Mouse (Mus musculus): ENCODE results near the gene Gm49711.

The Gm49711 gene

DNA sequence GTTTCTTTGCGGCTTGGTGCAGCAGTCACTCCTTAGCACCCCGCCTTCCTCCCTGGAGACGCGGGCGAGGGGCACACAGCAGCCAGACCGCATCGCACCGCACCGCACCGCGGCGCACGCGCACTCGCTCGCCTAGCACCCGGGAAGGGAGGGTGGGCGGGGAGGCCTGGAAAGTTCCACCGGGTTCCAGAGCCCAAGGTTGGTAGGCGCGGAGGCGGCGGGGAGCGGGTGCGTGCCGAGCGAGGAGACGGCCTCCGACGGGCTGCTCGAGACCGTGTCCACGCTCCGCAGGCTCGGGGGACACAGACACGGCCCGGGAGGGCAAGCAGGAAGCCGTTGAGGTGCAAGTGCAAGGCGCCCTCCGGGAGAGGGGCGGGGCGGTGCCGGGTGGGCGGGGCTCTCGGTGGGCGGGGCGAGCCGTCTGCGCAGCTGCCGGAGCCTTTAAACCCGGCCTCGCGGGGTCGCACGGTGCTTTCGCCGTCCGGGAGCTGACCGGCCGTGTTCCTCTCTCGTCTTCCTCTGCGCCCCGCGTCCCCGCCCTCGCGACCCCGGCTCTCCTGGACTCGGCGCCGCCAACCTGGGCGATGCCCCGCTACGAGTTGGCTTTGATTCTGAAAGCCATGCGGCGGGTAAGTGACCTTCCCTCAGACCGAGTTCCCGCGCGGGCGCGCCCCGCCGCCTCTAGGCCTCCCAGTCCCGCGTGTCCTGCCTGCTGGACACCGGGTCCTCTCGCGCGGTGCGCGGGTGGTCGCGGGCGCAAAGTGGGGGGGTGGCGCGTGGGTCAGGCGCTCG is at the start of gene Gm49711, which contains the start of the genes Mrps6 and Slc5a3:
Gene Gm49711, plus strand, starts transcription at position 465 of the 792 bp plus-strand sequence.
Gene Mrps6, plus strand, starts transcription at position 419 of the 792 bp plus-strand sequence.
Gene Slc5a3, plus strand, starts transcription at position 471 of the 792 bp plus-strand sequence.
- peak; percentile 92 for DNase-seq

DNA sequence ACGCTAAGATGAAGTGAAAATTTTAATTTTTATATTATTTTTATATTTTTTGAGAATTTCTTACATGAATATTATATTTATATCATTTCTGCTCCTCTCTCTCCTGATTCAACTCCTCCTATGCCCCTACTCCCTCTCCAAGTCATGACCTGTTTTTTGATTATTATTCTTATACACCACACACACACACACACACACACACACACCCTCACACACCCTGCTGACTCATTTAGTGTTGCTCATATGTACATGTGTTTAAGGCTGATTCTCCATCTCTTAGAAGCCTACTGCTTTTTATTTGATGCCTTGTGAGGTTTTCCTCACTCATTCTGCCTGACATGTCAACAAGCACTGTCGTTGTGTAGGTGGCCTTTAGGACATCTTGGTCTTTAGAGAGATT is 48.5 kb upstream of the Gm49711 start:
- no peak for DNase-seq

DNA sequence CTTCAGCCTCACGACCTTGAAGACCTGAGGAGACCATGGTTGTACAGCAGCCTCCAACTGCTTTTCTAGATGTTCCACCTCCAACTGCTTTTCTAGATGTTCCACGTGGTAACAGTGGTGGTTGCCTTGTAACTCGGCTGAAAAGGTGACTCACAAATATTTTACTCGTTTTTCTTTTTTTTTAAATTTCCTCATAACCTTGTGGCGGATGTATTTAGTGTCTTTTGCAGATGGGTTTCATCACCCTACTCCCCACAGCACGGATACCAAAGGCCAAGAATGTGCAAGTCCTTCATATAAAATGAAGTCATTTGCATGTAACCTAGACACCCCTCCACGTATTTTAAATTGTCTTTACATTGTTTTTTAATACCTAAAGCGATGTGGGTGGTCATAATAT is 41.3 kb upstream of the Gm49711 start:
- no peak for DNase-seq

DNA sequence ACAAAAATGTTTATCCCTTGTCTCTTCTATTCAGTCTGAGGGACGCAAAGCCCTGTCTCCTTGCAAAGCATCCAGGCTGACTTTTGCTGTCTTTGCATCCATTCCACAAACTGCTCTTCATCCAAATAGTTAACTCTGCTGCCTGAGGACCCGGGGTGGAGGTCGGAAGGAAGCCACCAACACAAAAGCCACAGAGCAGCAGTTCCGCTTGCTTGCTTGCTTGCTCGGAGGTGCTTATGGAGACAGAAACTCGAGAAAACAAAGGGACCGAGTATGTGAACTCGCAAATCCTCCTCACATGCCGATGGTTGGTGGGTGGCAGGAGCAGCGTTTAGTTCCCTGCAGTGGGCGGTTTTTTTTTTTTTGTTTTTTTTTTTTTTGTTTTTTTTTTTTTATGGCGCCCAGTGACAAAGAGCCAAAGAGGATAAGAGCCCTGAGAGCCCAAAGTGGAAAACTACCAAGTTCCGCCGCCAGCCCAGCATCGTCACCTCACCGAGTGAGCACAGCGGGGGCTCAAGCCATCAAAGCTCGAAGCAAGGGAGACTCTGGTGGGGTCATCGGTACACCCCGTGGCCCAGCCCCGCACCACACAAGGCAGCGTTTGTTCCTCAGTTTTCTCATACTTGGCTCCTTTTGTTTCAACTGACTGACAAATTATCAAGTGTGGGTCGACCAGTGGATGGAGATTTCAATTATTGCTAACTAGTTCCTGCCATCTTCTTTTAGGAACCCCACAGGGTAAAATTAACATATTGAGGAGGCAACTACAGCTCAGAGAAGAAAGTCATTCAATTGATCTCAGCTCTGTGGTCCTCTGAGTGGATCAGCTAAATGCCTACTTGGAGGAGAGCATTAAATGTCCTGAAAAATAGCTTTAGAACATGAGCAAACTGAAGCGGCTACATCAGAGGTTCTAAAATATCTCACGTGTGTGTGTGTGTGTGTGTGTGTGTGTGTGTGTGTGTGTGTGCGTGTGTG is 38.7 kb upstream of the Gm49711 start:
- peak; percentile 76 for DNase-seq

DNA sequence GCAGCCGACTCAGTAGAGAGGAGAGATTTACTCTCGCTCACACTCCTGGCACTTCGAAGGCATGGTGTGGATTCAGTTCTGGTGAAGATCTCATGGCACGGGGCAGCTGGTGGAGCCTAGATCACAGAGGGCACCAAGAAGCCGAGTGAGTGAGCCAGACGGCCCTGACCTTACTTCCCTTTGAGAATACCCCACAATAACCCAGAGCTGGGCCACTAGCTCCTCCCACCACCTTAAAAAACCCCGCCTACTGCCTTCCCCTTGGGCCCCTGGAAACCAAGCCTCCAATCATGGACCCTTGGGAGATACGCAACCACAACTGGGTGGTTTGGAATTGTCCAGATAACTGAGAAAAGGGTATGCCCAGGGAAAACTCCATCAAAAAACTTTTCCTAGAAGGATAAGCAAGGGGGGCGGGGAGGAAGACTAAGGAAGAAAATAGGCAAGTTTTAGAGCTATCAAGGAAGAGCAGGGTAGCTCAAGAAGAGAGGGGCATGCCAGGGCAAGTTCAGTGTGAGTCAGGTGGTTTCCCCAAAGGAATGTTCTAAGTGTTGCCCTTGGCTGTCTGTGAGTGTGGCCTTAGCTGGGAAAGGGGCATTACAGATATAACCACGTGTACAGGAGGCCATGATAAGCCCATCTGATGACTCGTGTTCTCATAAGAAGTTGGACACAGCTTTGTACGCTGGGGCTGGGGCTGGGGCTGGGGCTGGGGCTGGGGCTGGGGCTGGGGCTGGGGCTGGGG is 36.3 kb upstream of the Gm49711 start:
- no peak for DNase-seq

DNA sequence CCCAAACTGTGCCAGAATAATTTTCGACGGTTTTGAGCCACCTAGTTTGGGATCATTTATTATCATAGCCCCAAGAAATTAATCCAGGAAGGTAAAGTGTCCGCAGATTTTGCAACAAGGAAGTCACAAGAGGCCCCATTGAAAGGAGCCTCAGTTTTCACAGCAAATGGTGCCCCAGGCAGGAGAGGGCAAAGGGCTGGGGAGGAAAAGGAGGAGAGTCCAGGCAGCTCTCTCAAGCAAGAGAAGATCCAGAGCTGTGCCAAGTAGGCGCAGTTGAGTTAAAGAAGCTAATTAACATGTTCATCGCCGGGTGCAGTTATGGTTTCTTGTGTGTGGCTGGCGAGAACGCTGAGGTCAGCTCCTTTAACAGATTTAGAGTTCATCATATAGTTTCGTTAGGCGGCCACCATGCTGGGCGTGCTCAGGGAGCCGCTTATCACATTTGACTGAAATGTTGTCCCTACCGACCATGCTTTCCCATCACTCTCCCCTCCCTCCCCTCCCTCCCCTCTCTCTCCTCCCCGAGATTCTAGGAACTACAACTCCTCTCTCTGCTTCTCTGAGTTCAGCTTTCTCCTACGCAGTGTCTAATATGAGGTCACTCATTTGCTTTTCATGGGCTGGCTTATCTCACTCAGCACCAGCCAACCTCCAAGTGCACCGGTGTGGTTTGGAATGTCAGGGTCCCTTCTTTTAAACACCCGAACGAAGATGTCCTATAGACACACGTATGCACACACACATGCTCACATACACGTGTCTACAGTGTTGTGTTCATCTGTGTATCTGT is 35.4 kb upstream of the Gm49711 start:
- DNase-seq: no peak

DNA sequence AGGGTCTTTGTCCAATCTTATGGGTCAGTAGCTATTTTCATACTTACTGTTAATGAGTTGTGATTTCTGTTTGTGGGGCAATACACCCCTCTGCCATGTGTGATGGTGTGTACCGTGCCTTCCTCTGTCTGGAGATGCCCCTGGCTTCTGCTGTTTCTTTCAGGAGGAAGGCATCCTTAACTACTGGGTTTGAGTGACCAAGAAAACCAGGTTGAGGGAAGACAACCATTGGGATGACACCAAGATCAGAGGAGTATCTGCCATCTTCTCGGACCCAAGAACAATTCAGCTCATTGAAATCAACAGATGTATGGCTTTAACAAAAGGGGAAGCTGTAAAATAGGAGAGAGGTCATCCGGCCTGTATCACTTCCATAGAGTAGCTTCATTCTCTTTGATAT is 24.8 kb upstream of the Gm49711 start:
- no peak for DNase-seq

DNA sequence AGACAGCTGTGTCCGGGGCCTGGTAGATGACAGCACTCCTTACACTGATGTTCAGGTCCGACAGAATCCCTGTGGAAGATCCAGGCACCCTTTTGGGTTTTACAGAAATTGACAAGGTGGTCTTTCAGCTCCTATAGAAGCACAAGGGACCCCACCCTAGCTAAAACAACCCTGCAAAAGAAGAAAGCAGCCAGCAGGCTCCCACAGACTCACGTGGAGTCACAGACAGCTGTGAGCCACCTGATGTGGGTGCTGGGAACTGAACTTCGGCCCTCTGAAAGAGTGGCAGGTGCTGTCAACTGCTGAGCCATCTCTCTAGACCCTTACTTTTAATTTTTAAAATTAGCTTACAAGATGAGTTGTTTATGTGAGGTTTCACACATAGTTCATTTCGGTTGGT is 23.4 kb upstream of the Gm49711 start:
- no peak for DNase-seq

DNA sequence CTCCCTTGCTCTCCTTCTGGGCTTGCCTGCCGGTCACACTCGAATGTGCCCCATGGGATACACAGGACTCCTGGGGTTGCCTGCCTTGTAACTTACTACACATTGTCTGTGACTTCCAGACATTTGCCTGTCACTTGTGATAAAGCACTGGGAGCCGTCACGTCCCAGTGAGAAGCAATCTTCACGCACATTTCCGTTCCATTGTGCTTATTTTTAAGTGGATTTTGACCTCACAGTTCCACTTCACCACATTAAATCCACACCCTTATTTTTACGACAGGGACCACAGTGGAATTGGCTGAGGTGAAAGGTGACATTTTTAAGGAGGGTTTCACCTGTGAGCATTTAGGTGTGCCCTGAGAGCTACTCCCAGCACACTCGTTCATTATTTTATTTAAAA is 21.4 kb upstream of the Gm49711 start:
- DNase-seq: no peak

DNA sequence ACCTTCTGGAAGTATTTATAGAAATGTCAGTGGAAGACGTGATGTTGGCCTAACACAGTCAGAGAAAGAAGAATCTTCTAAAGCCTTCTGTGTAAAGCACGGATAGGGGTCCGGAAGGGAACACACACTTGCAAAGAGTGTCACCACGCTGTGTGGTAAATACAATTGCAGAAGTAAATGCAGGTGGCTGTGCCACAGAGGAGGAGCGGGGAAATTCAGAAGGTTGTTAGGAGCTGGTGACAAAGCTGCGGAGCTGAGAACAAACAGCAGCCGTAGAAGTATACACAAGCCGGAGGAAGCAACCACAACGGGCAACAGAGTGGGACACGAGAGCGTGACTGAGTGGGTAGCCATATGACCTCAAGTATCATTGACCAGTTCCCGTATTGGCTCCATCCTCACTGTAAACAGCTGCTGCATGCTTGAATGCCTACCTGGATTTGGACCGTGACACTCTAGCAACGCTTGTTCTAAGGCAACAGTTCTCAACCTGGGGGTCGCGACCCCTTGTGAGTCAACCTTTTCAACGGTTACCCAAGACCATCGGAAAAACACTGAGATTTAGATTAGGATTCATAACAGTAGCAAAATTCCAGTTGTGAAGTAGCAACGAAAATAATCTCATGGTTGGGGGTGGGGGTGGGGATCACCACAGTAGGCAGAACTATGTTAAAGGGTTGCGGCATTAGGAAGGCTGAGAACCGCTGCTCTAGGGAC is 20.1 kb upstream of the Gm49711 start:
- DNase-seq: peak; percentile 54

DNA sequence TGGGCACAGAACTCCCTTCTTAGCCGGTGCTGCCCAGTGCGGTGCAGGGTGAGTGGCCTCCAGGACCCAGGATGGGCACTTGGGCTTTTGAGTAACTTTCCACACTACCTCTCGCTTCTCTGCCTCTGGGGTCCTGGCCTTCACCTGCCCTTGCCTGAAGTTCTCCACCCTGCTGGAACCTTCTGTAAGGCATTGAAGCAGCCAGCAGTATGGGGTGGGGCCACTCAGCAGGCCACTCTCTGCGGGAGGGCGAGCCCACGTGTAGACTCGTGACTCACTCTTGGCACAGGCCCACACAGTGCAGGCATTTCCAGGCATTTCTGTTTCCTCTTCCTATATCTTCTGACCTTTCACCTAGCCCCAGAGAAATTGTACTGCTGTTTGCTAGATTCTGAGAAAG is 18.7 kb upstream of the Gm49711 start:
- DNase-seq: no peak

DNA sequence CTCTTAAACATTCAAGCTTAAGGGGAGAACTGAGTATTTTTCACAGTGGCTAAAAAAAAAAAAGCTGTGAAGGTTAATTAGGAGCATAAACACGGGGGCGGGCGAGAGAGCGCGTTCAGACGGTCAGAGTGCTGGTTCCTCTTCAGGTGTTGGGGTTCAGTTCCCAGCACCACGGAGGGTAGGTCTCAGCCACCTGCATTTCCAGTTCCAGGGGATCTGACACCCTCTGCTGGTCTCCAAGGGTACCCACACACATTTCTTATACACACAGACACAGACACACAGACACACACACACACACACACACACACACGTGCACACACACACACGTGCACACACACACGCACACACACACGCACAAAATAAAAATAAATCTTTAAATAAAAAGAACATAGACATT is 18.1 kb upstream of the Gm49711 start:
- DNase-seq: no peak

DNA sequence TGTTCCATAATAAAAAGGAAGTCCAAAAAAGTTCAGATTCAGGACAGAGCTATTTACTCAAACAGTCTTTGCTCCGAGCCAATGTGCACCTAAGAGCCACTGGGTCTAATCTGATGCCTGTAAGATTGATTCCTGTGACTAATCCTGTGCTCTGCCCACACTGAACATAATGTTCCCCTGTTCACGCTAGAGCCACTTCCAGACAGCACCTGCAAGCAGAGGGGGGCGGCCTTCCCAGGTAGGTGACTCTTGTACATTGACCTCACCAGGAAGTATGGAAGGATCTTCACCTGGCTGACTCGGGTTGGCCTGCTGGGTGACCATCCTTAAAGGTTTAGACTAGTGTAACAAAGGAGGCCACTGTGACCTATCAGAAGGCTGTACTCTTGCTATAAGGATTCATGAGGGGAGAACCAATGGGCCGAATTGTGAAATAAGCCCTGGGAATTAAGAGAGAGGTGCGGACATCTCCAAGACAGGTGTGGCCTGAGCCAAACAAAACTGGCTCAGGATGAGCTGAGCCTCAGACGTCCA is 6.3 kb upstream of the Gm49711 start:
- no peak for DNase-seq

DNA sequence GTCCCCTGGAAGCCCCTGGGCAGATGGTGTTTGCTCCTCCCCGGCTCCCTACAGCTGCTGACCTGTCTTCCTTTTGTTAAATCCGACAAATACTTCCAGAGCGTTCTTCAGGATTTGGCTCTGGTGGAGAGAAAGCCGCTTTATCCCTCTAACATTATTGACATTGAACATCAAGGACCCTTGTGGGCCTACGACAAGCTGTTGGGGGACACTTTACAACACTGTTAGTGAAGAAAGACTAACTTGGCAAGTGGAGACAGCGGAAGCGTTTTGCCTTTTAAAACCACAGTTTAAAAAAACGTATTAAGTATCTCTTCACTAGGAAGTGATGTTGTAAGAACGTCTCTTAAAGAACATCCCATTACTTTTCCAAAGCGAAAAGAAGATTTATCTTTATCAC is 5.5 kb upstream of the Gm49711 start:
- no peak for DNase-seq

DNA sequence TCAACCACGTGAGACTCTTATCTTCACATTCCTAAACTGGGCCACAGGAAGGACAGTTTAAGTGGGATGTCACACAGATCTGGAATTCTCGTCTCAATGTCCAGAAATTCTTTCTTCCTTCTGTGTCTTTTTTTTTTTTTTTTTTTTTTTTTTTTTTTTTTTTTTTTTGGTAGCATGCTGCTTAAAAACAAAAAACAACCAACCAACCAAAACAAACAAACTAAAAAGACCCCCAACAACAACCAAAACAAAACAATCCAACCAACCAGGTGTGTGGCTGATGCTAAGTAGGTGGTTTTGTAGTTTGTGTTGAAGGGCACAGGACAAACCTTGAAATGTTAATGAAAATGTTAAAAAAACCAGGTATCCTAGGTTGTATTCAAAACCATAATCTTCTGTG is 1.4 kb upstream of the Gm49711 start:
- no peak for DNase-seq

DNA sequence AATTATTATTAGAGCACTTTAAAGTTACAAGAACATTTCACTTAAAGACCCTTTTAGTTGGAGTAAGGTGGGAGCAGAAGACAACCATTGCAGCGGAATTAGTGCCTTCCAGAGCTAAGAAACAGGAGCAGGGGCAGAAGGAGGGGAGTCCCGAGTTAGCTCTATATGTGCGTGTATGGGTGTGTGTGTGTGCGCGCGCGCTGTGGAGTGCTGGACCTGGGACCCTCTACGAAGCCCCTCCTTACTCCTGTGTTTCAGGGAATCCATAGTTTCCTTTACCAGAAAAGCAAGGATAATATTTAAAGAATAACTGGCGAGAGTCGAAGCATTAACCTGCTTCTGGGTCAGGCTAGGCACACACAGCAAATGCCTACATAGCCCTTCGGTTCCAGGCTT is 662 bp upstream of the Gm49711 start:
- DNase-seq: no peak

DNA sequence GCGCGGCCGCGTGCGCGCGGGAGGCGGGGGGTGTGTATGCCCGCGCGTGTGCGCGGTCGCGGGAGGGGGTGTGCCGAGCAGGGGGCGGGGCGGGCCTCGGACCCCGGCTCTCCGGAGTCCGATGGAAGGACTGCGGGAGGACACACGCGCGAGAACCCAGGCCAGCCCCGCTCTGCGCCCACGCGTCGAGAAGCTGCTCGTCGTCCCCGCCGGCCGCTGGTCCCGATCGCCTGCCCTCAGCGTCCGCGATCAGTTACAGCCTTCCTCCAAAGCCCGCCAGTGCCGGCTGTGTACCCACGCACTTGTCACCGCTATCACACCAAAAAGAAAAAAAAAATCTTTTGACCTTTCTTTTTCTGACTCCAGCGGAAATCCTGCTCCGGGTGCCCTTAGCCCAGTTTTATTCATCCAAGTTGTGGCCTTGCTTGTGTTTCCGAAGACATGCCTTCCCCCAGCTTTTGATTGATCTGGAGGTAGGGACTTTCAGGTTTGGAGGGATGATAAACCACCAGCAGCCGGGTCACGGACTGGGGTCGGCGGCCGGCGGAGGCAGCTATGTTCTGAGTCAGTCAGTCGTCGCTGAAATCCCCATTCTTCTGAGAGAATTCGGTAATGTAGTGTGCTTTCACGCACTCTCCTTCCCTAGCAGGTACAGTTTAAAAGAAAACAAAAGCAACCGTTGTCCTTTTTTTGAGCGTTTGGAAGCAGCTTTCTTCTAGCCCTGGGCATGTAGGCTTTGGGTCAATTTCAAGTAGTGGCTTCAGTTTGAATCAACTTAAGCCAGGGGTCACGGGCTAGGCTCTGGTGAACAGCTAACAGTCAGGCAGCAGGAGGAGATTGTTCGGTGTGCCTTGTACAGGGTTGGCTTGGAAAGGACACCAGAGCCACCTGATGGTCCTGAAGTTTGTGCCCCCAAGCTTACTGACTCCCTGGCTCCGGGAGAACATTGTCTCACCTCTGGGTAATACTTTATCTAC is 816 bp downstream of the Gm49711 start:
- peak; percentile 47 for DNase-seq

DNA sequence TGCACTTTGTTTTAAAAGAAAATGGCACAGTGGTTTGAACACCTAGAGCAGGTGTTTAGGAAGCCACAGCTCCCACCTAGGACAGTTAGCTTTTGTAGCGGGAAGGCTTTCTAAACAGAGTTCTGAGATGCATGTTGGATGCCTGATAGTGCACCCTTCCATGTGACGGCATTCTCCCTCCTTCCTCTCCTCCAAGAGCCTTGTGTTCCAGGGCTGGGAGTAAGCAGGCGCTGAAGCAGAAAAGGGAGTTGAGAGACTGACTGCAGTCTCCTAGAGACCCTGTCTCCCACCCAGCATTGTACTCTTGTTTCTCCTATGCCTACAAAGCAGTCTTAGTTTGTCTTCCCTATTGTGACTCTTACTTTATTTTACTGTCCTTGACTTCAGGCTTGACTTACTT is 2.1 kb downstream of the Gm49711 start:
- DNase-seq: no peak

DNA sequence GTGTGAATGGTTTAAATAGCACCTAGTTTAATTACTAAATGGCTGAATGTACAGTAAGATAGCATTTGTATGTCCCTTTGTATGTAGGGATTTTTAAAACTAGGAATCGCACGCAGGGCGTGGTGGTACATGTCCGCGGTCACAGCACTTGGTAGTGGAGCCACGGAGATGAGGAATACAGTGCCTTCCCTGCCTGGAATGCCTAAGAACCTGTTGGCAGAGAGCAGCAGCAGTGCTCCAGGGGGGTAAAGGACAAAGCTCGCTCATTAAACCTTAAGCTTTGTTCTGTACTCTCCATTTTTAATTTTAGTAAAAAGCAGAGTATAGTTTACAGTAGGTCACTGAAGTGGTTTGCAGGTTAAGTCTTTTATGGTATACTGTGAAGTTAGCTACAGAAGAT is 3.5 kb downstream of the Gm49711 start:
- DNase-seq: no peak

DNA sequence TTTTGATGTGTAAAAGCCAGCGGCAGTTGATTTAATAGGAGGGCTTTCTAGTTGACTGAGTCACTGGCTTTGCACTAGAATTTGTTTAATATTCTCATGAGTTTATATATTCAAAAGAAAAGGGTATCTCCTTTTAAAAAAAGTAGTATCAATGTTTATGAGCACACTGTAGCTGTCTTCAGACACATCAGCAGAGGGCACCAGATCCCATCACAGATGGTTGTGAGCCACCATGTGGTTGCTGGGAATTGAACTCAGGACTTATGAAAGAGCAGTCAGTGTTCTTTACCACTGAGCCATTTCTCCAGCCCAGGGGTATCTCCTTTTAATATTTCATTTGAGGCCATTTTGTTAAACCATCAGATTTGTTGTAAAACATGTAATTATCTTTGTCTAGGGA is 4.7 kb downstream of the Gm49711 start:
- no peak for DNase-seq
